Mouse (Mus musculus) E14TG2a.4 (cell line): ENCODE data around the gene Unc13a.

Experiments used
- CTCF ChIP-seq: conservative IDR thresholded peaks from 2 replicates; pipeline ENCODE4 v1.5.1; 2014; ENCODE audit warnings: low read length
- POU5F1 ChIP-seq: IDR thresholded peaks from 2 replicates; pipeline ENCODE4 v1.6.1; 2014; ENCODE audit warnings: low read length, borderline replicate concordance

- TF ChIP-seq CTCF (no peak), POU5F1 (no peak)
Observed at GRCm38 (mm10) chr8:71719218-71719617, 47.7 kb upstream of the Unc13a start.
